Comparison of ENCODE assay signal across 8 mouse cellular contexts in genomic region chr8:31031721-31032591, GRCm38 (mm10).
DNase-seq lines count a peak whose midpoint lies in the region; ATAC-seq and TF ChIP-seq lines count a peak whose summit lies in the region.

No protein-coding gene starts in this region.

- no peaks in the 10 kb centered on the region for H3K36me3 ChIP-seq in intestine, postnatal 0 days (ENCODE audit: control insufficient read depth, insufficient read depth)
- no peaks in the 10 kb centered on the region for H3K36me3 ChIP-seq in limb, embryonic 11.5 days (ENCODE audit: control insufficient read depth, insufficient read depth, low read length)
- H3K36me3 ChIP-seq in midbrain, embryonic 13.5 days, result no peaks in the 10 kb centered on the region

- DNase-seq in ovary, adult 18-20 months (ENCODE audit: low spot score), result peak; percentile 59
- no peak for DNase-seq in ovary, postnatal 10 days (ENCODE audit: low spot score)
- DNase-seq in embryo, embryonic 10 days (ENCODE audit: low spot score), result peak; percentile 93
- DNase-seq in gastrocnemius, postnatal 36 days, result peak; percentile 38 to 45
- peak; percentile 87 for DNase-seq in limb, embryonic 11.5 days (ENCODE audit: low spot score)
- DNase-seq in spleen, postnatal 4 days (ENCODE audit: low spot score in 2 of 2), result peak; percentile 28 to 68

- ATAC-seq in intestine, postnatal 0 days, result peak; percentile 77
- peak; percentile 87 for ATAC-seq in limb, embryonic 11.5 days (ENCODE audit: insufficient number of reproducible peaks, low FRiP score, low TSS enrichment, low read depth)
- ATAC-seq in midbrain, embryonic 13.5 days, result peak; percentile 92

- TF ChIP-seq CTCF in intestine, postnatal 0 days (IDR thresholded peaks at IDR 0.05; ENCODE audit: low read depth), result peak; percentile 84

- H3K9ac ChIP-seq in intestine, postnatal 0 days (ENCODE audit: low read depth, low read length), result no peak overlapping the region
- peak overlapping the region; percentile 50 for H3K9ac ChIP-seq in limb, embryonic 11.5 days (ENCODE audit: low read length)
- peak overlapping the region; percentile 59 for H3K9ac ChIP-seq in midbrain, embryonic 13.5 days (replicated peaks)

- H3K4me1 ChIP-seq in intestine, postnatal 0 days (replicated peaks; ENCODE audit: control insufficient read depth, insufficient read depth, low read length), result no peaks in the 10 kb centered on the region
- 0 out of 2 replicates have a peak, but pooled peaks cover 3% of the 10 kb centered on the region for H3K4me1 ChIP-seq in limb, embryonic 11.5 days (ENCODE audit: control insufficient read depth, insufficient read depth, low read length)
- peaks cover 17% of the 10 kb centered on the region for H3K4me1 ChIP-seq in midbrain, embryonic 13.5 days (replicated peaks)

- intact Hi-C loops in gastrocnemius, postnatal 36 days (cut with DNase I), result loop anchor here (2.0 kb wide), 1 partner anchor 191 kb away; no protein-coding TSS in a partner anchor

- H3K9me3 ChIP-seq in intestine, postnatal 0 days (ENCODE audit: control insufficient read depth), result no peaks in the 10 kb centered on the region
- no peaks in the 10 kb centered on the region for H3K9me3 ChIP-seq in limb, embryonic 11.5 days (ENCODE audit: control insufficient read depth, low read length)
- no peaks in the 10 kb centered on the region for H3K9me3 ChIP-seq in midbrain, embryonic 13.5 days

- H3K4me2 ChIP-seq in intestine, postnatal 0 days (replicated peaks; ENCODE audit: low read depth), result peak overlapping the region; percentile 75
- peak overlapping the region; percentile 52 for H3K4me2 ChIP-seq in limb, embryonic 11.5 days (ENCODE audit: low read depth, severe bottlenecking)
- H3K4me2 ChIP-seq in midbrain, embryonic 13.5 days (replicated peaks), result peak overlapping the region; percentile 53

- H3K4me3 ChIP-seq in intestine, postnatal 0 days (ENCODE audit: low read depth, low read length), result peak overlapping the region; percentile 37
- H3K4me3 ChIP-seq in limb, embryonic 11.5 days (ENCODE audit: low read depth, low read length), result peak overlapping the region; percentile 28
- peak overlapping the region; percentile 35 for H3K4me3 ChIP-seq in midbrain, embryonic 13.5 days (replicated peaks)

- no peaks in the 10 kb centered on the region for H3K27me3 ChIP-seq in intestine, postnatal 0 days (replicated peaks; ENCODE audit: control insufficient read depth, insufficient read depth, low read length)
- H3K27me3 ChIP-seq in limb, embryonic 11.5 days (ENCODE audit: control insufficient read depth, insufficient read depth, low read length), result no peaks in the 10 kb centered on the region
- no peaks in the 10 kb centered on the region for H3K27me3 ChIP-seq in midbrain, embryonic 13.5 days

- 7% methylated on average over 23 of the region's 24 CpGs for whole genome bisulfite sequencing in intestine, postnatal 0 days
- 11% methylated on average over 24 of the region's 24 CpGs for WGBS in limb, embryonic 11.5 days
- 4% methylated on average over 23 of the region's 24 CpGs for WGBS in midbrain, embryonic 13.5 days

- H3K27ac ChIP-seq in intestine, postnatal 0 days (ENCODE audit: low read depth, low read length), result no peak overlapping the region
- no peak overlapping the region for H3K27ac ChIP-seq in limb, embryonic 11.5 days (replicated peaks; ENCODE audit: low read depth, low read length)
- H3K27ac ChIP-seq in midbrain, embryonic 13.5 days, result peak overlapping the region; percentile 64
